Mouse (Mus musculus) embryonic fibroblast, embryonic 13.5 days (primary cell): ENCODE measurements around the gene Olfr685.

ENCODE experiments used
- CTCF ChIP-seq: IDR thresholded peaks from 2 replicates; pipeline ENCODE4 v1.5.1; 2011; ENCODE audit warnings: mild to moderate bottlenecking, control low read depth, low read length, moderate library complexity, borderline replicate concordance; ENCODE audit not compliant: insufficient read depth
- POLR2A ChIP-seq: IDR thresholded peaks from 2 replicates; pipeline ENCODE4 v1.6.1; 2011; ENCODE audit warnings: low read depth, mild to moderate bottlenecking, control low read depth, low read length, moderate library complexity

DNA sequence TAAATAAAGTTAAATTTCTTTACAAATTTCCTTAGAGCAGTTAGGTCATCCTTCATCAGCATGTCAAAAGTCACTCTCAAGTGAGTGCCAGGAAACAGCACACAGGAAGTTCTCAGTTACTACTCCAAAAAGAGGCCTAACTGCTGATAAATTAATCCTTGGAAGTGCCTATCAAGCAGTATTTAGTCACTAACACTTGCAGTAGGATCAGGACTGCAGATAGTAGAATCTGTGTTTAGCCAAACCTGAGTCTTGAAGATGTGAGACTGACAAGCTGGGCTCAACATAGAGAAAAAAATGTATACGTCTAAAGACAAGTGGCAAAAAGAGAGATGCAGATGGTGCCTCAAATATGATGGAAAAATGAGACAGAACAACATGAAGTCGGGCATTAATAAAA lies 44.5 kb downstream of the Olfr685 start:
- TF ChIP-seq CTCF (no peak), POLR2A (no peak)
